Mouse (Mus musculus) splenic B cell, adult 2 months (primary cell): ENCODE data around the gene Por.

ENCODE experiments used
- DNase-seq: peaks from one replicate; pipeline ENCODE4 v3.0.0-alpha.2; 2011; ENCODE audit warnings: low read depth, low spot score
- H3K27me3 ChIP-seq: 2 replicates; pipeline ENCODE4 v1.6.1; 2012; ENCODE audit warnings: mild to moderate bottlenecking, low read length, moderate library complexity, mixed read lengths; ENCODE audit not compliant: control insufficient read depth, poor library complexity, insufficient read depth, severe bottlenecking
- H3K36me3 ChIP-seq: 2 replicates; pipeline ENCODE4 v1.6.1; 2012; ENCODE audit warnings: mild to moderate bottlenecking, low read length, moderate library complexity, mixed read lengths; ENCODE audit not compliant: control insufficient read depth, poor library complexity, insufficient read depth, severe bottlenecking

The Por gene

DNA sequence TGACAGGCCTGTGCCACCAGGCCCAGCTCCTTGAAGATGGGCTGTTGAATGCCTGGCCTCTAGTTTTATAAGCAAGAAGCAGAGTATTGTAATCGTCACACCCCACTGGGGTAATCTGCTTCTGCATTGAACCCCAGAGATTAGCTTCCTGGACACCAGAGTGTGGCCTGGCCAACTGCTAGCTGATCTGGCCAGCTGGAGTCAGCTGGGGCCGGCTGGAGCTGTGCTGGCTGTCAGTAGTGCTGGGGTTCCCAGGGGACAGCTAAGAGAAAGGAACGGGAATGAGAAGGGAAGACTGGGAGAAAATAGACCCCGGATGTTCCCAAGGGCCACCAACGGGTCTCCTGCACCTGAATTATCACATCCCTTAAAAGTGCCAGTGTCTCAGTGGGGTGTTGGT, 3.1 kb downstream of the Por start:
- DNase-seq, result no peak
- H3K27me3 ChIP-seq, result no peaks in the 10 kb centered on the region
- no peaks in the 10 kb centered on the region for H3K36me3 ChIP-seq

DNA sequence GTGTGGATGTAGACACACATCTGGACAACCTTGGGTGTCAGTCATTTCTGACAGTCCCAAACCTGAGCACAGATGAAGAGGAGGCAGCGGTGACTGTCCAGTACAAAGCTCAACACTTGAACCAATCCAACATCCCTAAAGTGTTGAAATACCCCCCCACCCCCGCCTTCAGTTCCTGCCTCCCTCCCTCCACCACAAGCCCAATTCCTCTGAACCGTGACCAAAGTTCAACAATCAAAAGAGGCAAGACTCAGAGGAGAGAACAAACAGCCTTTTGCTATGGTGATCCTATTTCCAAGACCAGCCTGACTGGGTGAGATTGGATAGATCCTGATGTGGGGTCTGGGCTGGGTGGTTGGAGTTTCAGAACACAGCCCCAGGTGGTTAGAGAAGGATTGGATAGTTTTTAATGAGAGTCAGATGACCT, 4.5 kb downstream of the Por start:
- no peaks in the 10 kb centered on the region for H3K27me3 ChIP-seq
- DNase-seq, result peak; percentile 32
- H3K36me3 ChIP-seq, result no peaks in the 10 kb centered on the region

DNA sequence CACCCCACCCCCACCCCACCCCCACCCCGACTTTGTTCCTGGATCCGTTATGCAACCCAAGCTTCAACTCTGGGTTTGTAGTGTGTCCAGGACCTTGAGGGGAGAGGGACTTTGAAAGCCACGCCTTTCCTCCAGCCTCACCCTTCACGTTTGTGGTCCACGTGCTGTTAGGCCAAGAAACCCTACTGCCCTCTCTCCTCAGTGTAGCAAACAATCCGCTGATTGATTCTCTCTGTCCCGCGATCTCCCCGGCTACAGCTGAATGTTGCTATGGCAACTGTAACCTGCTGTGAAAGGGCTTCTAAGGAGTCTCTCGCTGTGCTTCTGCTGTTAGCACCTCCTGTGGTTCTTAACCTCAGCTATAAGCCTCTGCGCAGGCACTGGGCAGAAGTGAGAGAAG, 5.0 kb downstream of the Por start:
- Histone ChIP-seq H3K27me3 (no peaks in the 10 kb centered on the region), H3K36me3 (no peaks in the 10 kb centered on the region)
- DNase-seq, result peak; percentile 29

DNA sequence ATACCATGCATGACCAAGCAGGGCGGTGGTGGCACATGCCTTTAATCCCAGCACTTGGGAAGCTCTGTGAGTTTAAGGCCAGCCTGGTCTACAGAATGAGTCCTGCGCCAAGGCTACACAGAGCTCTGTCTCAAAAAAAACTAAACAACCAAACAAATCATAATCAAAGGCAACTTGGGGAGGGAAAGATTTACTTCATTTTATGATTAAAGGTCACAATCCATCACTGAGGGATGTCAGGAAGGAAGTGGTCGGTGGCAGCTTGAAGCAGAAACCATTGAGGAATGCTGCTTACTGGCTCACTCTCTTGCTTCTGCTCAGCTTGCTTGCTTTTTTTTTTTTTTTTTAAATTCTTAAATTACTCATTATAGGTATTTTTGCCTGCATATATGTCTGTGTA, 6.9 kb downstream of the Por start:
- Histone ChIP-seq H3K36me3 (no peaks in the 10 kb centered on the region), H3K27me3 (no peaks in the 10 kb centered on the region)
- no peak for DNase-seq

DNA sequence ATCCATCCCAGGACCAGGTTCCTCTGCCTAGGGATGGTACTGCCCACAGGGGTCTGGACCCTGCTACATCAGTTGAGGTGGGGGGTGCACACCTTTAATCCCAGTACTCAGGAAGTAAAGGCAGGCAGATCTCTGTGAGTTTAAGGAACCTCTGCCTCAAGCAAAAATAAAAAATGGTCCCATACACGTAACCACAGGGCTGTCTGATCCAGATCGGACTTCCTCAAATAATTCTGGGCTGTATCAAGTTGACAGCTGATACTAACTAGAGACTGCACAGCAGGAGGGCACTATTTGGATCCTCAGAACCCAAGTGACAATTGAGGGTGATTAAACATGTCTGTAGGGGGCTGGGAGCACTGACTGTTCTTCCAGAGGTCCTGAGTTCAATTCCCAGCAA, 7.4 kb downstream of the Por start:
- Histone ChIP-seq H3K27me3 (no peaks in the 10 kb centered on the region), H3K36me3 (no peaks in the 10 kb centered on the region)
- DNase-seq, result no peak

DNA sequence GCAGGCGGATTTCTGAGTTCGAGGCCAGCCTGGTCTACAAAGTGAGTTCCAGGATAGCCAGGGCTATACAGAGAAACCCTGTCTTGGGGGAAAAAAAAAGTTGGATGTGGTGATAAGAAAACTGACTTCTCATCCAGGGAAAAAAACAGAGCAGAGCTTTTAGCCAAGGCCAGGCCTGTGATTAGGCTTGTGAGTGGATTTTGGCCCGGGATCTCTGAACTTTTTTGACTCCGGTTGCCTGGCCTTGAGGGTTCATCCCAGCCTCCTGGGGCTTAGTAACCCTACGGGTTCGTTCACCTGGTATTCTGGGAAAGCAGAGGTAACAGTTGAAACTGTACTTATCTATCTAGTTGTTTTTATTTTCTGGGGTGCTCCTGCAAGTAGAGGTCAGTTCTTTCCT, 8.6 kb downstream of the Por start:
- H3K27me3 ChIP-seq, result no peaks in the 10 kb centered on the region
- H3K36me3 ChIP-seq, result no peaks in the 10 kb centered on the region
- no peak for DNase-seq

DNA sequence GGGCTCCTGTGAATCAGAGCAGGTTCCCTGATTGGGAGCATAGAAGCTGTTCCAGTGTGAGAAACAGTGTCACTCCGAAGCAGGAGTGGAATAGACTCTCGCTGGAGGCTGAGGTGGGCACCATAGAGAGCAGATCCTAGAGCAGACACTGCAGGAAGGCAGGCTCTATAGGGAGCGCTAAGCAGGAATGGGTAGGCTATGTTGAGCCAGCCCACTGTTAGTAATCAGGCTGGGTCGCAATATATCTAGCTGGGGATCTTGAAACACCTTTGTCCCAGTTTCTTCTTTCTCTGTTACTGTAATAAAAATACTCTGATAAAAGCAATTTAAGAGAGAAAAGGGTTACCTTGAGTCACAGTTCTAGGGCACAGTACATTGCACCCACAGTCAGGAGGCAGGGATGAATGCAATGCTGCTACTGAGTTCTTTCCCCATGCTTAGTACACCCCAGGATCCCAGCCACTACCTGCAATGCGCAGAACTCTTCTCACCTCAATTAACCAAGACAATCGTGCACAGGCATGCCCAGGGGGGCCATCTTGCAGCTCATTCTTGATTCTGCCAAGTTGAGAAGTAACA, 11.2 kb downstream of the Por start:
- Histone ChIP-seq H3K27me3 (no peaks in the 10 kb centered on the region), H3K36me3 (no peaks in the 10 kb centered on the region)
- no peak for DNase-seq

DNA sequence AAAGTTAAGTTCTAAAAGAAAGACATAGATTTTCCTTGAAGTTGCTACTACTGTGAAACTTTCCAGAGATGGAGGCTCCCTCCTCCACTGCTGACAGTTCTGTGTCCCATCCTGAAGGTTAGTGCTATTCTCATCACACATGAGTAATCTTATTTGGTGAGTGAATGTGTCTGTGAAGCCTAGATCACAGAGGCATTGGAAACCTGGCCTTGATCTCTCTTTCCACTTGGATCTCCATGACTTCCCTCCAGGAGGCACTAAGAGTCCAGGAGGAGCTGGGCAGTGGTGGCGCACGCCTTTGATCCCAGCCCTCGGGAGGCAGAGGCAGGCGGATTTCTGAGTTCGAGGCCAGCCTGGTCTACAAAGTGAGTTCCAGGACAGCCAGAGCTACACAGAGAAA, 12.2 kb downstream of the Por start:
- H3K36me3 ChIP-seq, result no peaks in the 10 kb centered on the region
- DNase-seq, result no peak
- H3K27me3 ChIP-seq, result no peaks in the 10 kb centered on the region

DNA sequence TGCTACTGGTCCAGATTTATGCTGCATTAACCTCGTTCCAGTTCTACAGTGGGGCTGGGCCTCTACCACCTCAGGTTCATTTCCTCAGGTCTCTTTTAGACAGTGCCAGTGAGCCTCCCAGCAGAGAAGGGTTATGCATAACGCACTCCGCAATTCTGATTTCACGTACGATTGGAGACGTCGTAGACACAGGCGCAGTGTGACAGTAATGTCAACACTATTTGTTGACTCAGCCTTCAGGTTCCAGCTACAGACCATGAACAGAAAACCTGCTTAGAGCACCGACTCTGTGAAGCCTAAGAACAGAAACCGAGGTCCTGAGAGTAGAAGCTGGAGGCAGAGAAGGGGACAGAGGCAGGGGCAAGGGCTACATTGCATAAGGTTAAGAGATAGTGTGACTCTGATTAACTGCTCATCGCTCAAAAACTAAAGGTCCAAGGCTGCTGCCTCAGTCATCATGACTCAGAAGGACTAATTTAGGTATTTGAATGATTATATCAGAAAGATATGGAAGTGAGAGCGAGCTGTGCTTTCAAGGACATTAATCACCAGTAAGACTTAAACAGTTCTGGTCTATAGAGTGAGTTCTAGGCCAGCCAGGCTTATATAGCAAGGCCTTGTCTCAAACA, 13.2 kb downstream of the Por start:
- DNase-seq, result no peak
- H3K36me3 ChIP-seq, result no peaks in the 10 kb centered on the region
- no peaks in the 10 kb centered on the region for H3K27me3 ChIP-seq

DNA sequence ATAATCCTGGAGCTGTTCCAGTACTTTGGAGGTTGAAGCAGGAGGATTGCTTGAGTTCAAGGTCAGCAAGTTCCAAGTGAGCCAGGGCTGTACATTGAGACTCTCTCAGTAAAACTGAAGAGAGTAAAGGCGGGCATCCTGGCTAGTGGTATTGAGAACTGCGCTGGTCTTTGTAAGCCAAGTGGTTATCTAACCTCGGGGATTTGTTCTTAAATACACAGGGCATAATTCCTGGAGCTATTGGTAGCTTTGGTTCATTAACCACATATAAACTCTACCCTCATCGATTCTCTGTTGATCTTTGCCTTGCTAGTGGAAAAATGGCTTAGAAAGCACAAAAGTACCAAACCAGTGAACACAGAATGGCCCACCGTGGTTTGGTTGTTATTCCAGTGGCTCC, 20.6 kb downstream of the Por start:
- no peaks in the 10 kb centered on the region for H3K36me3 ChIP-seq
- H3K27me3 ChIP-seq, result no peaks in the 10 kb centered on the region
- DNase-seq, result no peak

DNA sequence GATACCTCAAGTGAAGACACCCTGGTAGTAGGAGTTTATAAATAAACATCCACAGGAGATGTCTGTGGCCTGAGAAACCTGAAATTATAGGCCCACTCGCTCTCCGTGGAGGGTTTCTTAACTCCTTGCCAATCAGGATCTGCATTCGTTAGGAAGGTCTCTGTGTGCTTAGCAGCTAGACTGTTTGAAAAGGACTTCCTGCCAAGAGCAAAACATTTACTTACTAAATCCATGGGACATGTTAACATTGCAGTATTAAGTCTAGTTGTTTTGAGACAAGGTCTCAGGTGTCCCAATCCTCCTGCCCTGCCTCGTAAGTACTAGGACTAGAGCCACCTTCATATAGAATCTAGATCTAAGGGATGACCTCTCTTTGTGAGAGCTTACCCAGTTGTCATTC, 21.4 kb downstream of the Por start:
- no peaks in the 10 kb centered on the region for H3K36me3 ChIP-seq
- no peak for DNase-seq

DNA sequence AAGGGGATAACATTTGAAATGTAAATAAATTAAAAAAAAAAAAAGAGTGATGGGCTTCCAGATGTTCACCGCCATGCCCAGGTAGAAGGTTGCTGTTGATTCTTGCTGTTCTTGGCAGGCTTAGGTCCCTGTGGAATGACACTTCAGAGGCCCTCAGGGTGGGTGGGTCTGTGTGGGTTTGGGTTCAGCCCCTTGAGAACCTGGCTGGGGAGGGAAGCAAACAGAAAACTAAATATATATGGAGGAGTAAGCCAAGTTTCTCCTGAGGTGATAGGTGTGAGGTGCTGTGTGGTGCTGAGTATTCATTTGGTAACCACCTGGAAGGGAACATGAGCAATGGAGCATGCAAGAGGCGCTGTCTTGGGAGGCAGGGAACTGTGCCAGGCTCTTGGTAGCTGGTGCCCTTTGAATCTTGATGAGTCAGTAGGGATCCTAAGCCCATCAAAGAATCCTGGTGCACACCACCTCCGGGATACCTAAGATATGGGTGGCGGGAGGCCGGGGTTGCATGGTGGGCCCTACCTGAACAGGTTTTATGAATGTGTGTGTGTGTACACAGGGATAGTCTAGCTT, 23.5 kb downstream of the Por start:
- DNase-seq, result no peak
- no peaks in the 10 kb centered on the region for H3K36me3 ChIP-seq
- no peaks in the 10 kb centered on the region for H3K27me3 ChIP-seq

More for the DNA sequence above, 21.4 kb downstream of the Por start:
- no peaks in the 10 kb centered on the region for H3K27me3 ChIP-seq

DNA sequence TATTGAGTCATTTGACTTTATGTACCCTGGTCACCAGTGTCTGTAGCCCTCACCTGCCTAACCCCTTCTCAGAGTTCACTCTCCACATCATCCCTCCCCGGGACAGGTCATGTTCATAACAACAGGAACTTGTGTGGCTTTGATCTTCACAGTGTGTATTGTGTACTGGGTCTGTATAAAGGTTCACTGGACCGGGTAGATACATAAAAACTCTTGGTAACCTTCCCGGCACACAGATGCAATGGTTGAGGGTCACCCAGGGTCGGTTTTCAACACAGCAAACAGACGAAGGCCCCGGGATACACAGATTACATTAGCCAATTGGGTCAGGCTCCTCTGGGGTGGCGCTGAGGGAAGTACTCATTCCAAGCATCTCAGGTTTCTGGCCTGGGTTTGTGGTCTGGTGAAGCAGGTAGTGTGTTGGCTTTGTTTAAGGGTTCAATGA, 25.5 kb downstream of the Por start:
- H3K36me3 ChIP-seq, result no peaks in the 10 kb centered on the region
- H3K27me3 ChIP-seq, result no peaks in the 10 kb centered on the region
- DNase-seq, result no peak

DNA sequence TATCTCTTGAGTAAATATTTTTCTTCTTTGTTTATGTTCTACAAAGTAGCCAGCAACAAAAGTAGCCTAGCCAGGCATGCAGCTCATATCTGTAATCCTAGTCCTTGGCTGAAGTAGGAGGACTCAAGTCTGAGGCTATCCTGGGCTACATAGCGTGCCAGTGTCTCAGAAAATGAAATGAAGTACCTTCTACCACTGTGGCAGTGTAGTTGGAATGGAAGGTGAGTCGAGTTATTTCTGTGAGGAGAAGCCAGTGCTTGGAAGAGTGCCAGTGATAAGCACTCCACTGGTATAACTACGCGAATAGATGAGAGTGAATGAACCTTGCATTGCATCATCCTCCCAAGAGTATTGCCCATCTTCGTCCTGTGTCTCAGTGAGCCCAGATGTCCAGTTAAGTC, 27.9 kb downstream of the Por start:
- H3K36me3 ChIP-seq, result no peaks in the 10 kb centered on the region
- H3K27me3 ChIP-seq, result no peaks in the 10 kb centered on the region
- no peak for DNase-seq

DNA sequence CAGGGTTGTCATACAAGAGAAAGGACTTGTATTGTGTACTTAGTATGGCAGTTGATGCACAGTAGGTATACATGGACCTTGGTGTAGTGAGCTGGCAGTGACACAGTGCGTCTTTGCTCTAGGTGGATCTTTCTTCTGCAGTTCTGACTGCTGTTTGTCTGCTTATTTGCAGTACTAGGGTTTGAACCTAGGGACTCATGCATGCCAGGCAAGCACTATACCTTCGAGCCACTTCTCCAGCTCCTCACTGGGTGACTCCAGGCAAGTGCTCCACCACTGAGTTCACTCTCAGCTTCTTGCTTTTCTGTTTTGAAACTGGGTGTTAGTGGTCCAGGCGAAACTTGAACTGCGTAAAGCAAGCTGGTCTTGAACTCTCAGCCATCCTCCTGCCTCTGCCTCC, 31.8 kb downstream of the Por start:
- Histone ChIP-seq H3K36me3 (no peaks in the 10 kb centered on the region), H3K27me3 (no peaks in the 10 kb centered on the region)
- no peak for DNase-seq

DNA sequence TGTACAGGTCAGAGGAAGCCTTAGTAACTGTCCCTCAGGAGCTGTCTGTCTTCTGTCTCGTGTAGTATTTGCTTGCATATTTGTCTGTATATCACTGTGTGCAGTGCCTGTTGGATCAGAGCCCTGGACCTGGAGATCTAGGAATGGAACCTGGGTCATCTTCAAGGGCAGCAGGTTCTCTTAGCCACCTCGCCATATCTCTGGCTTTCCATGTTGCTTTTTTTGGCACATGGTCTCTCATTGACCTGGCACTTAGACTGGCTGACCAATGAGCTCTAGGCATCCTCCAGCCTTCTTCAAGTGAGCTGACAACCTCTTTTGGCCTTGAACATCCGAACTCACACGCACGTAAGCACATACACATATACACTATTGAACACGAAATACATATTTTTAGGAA, 32.4 kb downstream of the Por start:
- no peak for DNase-seq
- Histone ChIP-seq H3K36me3 (no peaks in the 10 kb centered on the region), H3K27me3 (no peaks in the 10 kb centered on the region)
